Mouse (Mus musculus) thymus, adult 2 months (tissue): Measurements from ENCODE around the gene Tshz2. TPM values are rescaled to one million over a fixed set of nuclear protein-coding genes. Genes with fewer than 3 reads are reported as not detected.
A peak's percentile ranks its signal among the peaks of the same experiment; 100 is the strongest.

Source experiments
- DNase-seq: peaks from one replicate; pipeline ENCODE4 v3.0.0; 2021
- H3K27ac ChIP-seq: fragments of 200-500 bp; 2 replicates; pipeline ENCODE4 v1.5.1; 2012; ENCODE audit warnings: low read length, control low read depth; ENCODE audit not compliant: control insufficient read depth, insufficient read depth
- H3K27me3 ChIP-seq: fragments of 200-500 bp; 2 replicates; pipeline ENCODE4 v1.6.1; 2012; ENCODE audit warnings: mild to moderate bottlenecking, low read length, moderate library complexity, mixed read lengths; ENCODE audit not compliant: control insufficient read depth, insufficient read depth
- H3K36me3 ChIP-seq: fragments of 200-500 bp; 2 replicates; pipeline ENCODE4 v1.6.1; 2012; ENCODE audit warnings: mild to moderate bottlenecking, low read length, moderate library complexity; ENCODE audit not compliant: control insufficient read depth, insufficient read depth
- H3K4me1 ChIP-seq: fragments of 200-500 bp; replicated peaks from 2 replicates; pipeline ENCODE4 v1.6.1; 2012; ENCODE audit warnings: low read length; ENCODE audit not compliant: control insufficient read depth, insufficient read depth
- H3K4me3 ChIP-seq: fragments of 200-500 bp; 2 replicates; pipeline ENCODE4 v1.5.1; 2012; ENCODE audit warnings: mild to moderate bottlenecking, low read length, control low read depth, moderate library complexity; ENCODE audit not compliant: control insufficient read depth, insufficient read depth
- CTCF ChIP-seq: fragments of 200-500 bp; IDR thresholded peaks from 2 replicates; pipeline ENCODE4 v1.5.1; 2012; ENCODE audit warnings: mild to moderate bottlenecking, control low read depth, low read length, moderate library complexity, borderline replicate concordance; ENCODE audit not compliant: control insufficient read depth, poor library complexity, insufficient read depth; ENCODE audit errors: extremely low read depth
- POLR2A ChIP-seq: fragments of 200-500 bp; IDR thresholded peaks from 2 replicates; pipeline ENCODE4 v1.6.1; 2012; ENCODE audit warnings: mild to moderate bottlenecking, low read length, control low read depth, moderate library complexity; ENCODE audit not compliant: control insufficient read depth, poor library complexity, insufficient read depth; ENCODE audit errors: extremely low read depth
- WGBS: fragments of 180-500 bp; shearing (Covaris S2); methylation state at CpG from one replicate; pipeline ENCODE4 v1.1.7; 2018; 5-methylcytosine and 5-hydroxymethylcytosine counted together
- polyA plus RNA-seq: library from polyadenylated mRNA; depleted of rRNA; stranded (reverse); fragments of >200 nt; gene quantifications from 2 replicates; pipeline ENCODE4 v1.2.3, GENCODE M21; 2012

Gene Tshz2
- polyA plus RNA-seq, 1 experiment = 2.5 TPM

DNA sequence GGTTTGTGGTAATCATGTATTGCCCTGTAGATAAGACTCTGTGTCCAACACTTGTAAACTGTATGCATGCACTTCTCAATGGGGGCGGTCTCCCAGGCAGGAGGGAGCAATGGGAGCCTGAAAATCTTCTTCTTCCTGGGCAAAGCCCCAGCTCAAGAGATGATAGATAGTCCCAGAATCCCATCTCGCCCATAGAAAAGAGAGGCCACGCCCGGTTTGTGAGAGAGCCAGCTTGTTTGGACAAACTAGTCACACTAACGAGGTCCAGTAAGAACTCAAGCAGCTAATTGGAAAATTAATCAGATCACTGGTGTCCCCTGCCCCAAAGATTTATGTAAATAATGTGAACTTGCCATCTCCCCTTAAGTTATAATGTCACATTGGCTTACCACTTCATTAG, 292.7 kb downstream of the Tshz2 start:
- 83% methylated on average over 5 of the region's 5 CpGs for WGBS
- no peaks in the 10 kb centered on the region for H3K36me3 ChIP-seq
- TF ChIP-seq CTCF (no peak), POLR2A (no peak)
- no peak for DNase-seq
- no peak overlapping the region for H3K4me3 ChIP-seq
- H3K27ac ChIP-seq = no peak overlapping the region
- no peaks in the 10 kb centered on the region for H3K27me3 ChIP-seq
- 0 out of 2 replicates have a peak, but pooled peaks cover 3% of the 10 kb centered on the region for H3K4me1 ChIP-seq

DNA sequence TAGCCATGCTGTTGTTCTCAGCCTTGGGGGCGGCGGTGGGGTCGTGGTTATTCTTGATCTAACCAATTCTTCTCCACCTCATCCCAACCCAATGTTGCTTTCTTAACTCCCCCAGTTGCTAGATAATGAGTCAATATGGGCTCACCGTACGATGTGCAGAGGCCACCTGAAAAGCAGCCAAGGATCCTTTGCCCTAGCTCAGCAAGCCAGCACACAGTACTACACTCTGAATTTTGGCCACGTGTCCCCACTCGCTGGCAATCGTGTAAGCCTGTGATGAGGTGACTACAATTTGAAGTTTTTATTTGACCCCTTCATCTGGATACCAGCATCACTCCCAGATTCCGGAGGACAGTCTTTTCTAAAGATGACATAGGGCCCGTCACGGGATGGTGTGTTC, 293.2 kb downstream of the Tshz2 start:
- WGBS = 78% methylated on average over 11 of the region's 11 CpGs
- H3K36me3 ChIP-seq = no peaks in the 10 kb centered on the region
- DNase-seq = no peak
- no peaks in the 10 kb centered on the region for H3K27me3 ChIP-seq
- no peak overlapping the region for H3K27ac ChIP-seq
- no peak overlapping the region for H3K4me3 ChIP-seq
- TF ChIP-seq CTCF (no peak), POLR2A (no peak)
- 0 out of 2 replicates have a peak, but pooled peaks cover 3% of the 10 kb centered on the region for H3K4me1 ChIP-seq

DNA sequence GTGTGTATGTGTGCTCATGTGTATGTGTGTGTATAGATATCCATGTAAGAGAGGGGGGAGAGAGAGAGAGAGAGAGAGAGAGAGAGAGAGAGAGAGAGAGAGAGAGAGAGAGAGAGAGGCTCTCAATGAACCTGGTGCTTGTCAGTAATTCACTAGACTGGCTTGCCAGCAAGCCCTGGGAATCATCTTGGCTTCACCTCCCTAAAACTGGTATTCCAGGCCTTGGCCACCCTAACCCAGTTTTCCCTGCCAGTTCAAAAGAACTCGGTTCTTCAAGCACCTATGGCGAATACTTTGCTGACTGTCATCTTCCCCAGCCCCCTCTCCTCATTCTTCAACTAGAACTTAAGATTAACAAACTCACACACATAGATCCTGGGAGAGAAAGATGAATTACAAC, 294.6 kb downstream of the Tshz2 start:
- Histone ChIP-seq H3K27ac (no peak overlapping the region), H3K36me3 (no peaks in the 10 kb centered on the region), H3K4me3 (no peak overlapping the region), H3K4me1 (0 out of 2 replicates have a peak, but pooled peaks cover 3% of the 10 kb centered on the region), H3K27me3 (no peaks in the 10 kb centered on the region)
- no peak for DNase-seq
- TF ChIP-seq POLR2A = no peak
- no peak for TF ChIP-seq CTCF
- WGBS = 90% methylated on average over 2 of the region's 2 CpGs

DNA sequence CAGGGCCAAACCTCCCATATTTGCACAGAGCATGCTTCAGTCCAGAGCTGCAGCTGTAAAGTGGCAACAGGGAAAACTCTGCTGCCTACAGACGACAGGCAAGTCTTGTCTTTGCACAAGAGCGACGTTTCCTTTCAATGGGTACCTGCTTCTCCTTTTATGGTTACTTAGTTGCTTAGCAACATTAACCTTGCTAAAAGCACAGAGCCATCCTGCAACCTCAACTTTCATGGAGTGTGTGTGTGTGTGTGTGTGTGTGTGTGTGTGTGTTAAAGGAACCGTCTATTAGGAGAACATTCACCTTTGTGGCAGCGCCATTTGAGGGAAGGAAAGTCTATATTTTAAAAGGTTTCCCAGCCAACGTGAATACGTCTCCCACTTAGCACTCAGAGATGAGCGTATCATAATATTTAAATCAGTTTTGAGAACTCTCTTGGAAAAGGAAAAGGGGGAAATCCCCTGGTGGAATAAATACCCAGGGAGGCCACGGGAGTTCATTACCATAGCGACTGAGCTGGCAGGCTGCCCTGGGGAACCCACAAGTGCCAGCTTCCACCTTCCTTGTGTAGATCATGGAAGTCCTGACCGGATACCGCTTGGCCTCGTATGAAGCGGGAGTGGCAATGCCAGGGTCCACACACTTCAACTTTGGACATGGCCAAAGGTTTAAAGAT, 295.8 kb downstream of the Tshz2 start:
- DNase-seq = no peak
- 50% methylated on average over 14 of the region's 14 CpGs for WGBS
- no peak for TF ChIP-seq POLR2A
- TF ChIP-seq CTCF = no peak

DNA sequence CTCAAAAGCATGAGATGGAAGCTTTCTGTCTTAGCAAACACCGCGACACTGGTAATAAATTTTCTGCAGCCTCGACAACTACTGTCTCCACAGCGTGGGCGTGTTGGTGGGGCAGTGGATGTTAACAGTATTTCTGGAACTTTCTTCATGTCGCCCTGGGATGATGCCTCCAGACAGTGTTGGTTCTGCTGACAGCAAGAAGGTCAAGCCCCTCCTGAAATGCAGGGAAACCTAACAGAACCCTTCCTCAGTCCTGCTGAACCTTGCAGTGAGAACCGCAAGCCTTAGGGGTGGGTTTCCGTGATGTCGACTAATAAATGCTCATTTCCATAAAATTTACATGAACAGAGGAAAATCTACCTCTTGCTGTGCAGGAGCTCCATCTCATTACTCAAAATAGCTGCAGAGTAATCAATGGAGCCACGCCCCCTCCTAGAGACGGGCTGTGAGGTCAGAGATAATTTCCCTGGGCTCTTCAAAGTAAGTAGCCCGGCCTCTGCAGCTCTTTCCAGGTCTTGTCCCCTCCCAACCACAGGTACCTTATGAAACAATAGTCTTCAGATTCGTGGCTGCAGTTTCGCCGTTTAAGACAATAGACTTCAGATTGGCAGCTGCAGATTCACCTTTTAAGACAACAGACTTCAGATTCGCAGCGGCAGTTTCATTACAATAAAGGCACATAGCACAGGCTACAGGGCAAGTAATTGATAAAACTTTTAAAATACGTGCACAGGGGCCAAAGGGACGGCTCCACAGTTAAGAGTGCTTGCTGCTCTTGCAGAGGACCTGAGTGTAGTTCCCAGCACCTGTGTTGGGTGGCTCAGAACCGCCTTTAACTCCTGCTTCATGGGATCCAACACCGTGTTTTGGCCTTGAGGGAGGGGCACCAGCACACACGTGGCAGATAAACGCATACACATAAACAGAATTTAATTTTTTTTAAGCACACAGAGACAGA, 297.0 kb downstream of the Tshz2 start:
- peak; percentile 1 for DNase-seq
- TF ChIP-seq POLR2A = no peak
- TF ChIP-seq CTCF = no peak
- H3K27me3 ChIP-seq = no peaks in the 10 kb centered on the region
- H3K36me3 ChIP-seq = no peaks in the 10 kb centered on the region
- H3K4me3 ChIP-seq = peak overlapping the region; percentile 15; the same call in 1 of the 2 replicates
- 0 out of 2 replicates have a peak, but pooled peaks cover 3% of the 10 kb centered on the region for H3K4me1 ChIP-seq
- no peak overlapping the region for H3K27ac ChIP-seq
- 51% methylated on average over 23 of the region's 23 CpGs for WGBS

More for the DNA sequence above, 295.8 kb downstream of the Tshz2 start:
- no peak overlapping the region for H3K4me3 ChIP-seq
- H3K27me3 ChIP-seq = no peaks in the 10 kb centered on the region
- no peaks in the 10 kb centered on the region for H3K36me3 ChIP-seq
- 0 out of 2 replicates have a peak, but pooled peaks cover 3% of the 10 kb centered on the region for H3K4me1 ChIP-seq
- no peak overlapping the region for H3K27ac ChIP-seq

DNA sequence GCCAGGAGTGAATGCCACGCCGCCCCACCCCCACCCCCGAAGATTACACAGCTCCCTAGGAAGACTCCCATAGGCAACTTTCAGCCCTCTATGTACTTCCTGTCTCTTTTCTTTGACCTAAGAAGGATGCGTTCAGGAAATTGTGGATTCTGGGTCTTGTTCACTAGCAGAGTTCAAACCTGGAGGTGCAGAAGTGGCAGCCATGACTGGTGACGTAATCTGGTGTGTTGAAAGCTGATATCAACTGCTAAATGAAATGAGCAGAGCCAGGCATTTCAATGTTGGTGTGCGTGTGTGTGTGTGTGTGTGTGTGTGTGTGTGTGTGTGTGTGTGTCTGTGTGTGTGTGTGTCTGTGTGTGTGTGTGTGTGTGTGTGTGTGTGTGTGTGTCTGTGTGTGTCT, 302.8 kb downstream of the Tshz2 start:
- no peak for DNase-seq
- Histone ChIP-seq H3K27me3 (no peaks in the 10 kb centered on the region), H3K4me1 (no peaks in the 10 kb centered on the region), H3K27ac (no peak overlapping the region), H3K4me3 (no peak overlapping the region), H3K36me3 (no peaks in the 10 kb centered on the region)
- TF ChIP-seq POLR2A (no peak), CTCF (no peak)
- whole genome bisulfite sequencing = 78% methylated on average over 6 of the region's 6 CpGs
